In the genomic region with DNA sequence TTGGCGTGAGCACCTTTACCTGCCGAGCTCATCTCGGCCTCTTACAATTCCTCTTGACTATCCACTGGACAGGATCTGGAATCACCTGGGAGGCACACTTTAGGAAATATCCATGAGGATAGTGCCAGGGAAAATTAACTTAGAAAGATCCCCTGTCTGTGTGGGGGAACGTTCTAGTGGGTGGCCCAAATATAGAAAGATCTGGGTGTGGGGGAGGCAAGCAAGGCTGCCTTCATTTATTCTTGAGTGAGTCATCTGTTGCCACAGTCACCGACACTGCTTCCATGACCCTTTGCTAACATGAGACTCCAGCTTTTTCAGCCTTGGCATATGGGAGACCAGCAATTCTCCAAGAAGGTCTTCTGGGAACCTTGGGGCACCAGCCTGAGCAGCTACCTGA, we compare ENCODE assay signal across 15 mouse cellular contexts.
"Had no signal": no experiment of that assay in that cellular context is flagged by ENCODE, and none has a peak within 500 bp of the region (broad histone marks: within the 10 kb centered on the region; RNA-seq: fewer than 3 reads in every experiment).

No protein-coding gene starts in this region.

- H3K9ac ChIP-seq: lung, embryonic 14.5 days; midbrain, embryonic 12.5 days; neural tube, embryonic 13.5 days; neural tube, embryonic 15.5 days; stomach, embryonic 15.5 days had no signal

- H3K27me3 ChIP-seq: midbrain, embryonic 12.5 days; neural tube, embryonic 13.5 days; neural tube, embryonic 15.5 days; stomach, embryonic 15.5 days had no signal

- DNase-seq: lung, adult 18-20 months; lung, embryonic 14.5 days; lung, postnatal 10 days; midbrain, embryonic 14.5 days; thymus, adult 2 months; thymus, postnatal 25 days; thymus, postnatal 4 days had no signal

- H3K4me3 ChIP-seq: midbrain, embryonic 10.5 days; midbrain, embryonic 12.5 days; myocyte; neural tube, embryonic 13.5 days; neural tube, embryonic 15.5 days; stomach, embryonic 15.5 days had no signal

- ATAC-seq: midbrain, embryonic 16.5 days had no signal

- H3K4me1 ChIP-seq: midbrain, embryonic 10.5 days; neural tube, embryonic 15.5 days had no signal

- H3K27ac ChIP-seq: midbrain, embryonic 10.5 days; midbrain, embryonic 12.5 days; neural tube, embryonic 13.5 days; neural tube, embryonic 15.5 days; stomach, embryonic 15.5 days; stomach, postnatal 0 days had no signal

- H3K9me3 ChIP-seq: midbrain, embryonic 10.5 days; midbrain, embryonic 12.5 days; neural tube, embryonic 13.5 days; neural tube, embryonic 15.5 days; stomach, embryonic 15.5 days had no signal

- H3K36me3 ChIP-seq: midbrain, embryonic 10.5 days; midbrain, embryonic 12.5 days; neural tube, embryonic 13.5 days; neural tube, embryonic 15.5 days; stomach, embryonic 15.5 days had no signal
